Mouse (Mus musculus) CD4-positive helper T cell, adult 2 months (primary cell): ENCODE measurements around the gene Prlr.

ENCODE experiments used
- DNase-seq: peaks from one replicate; pipeline ENCODE4 v3.0.0-alpha.2; 2012; ENCODE audit warnings: low read depth, missing footprints, low spot score

Prlr gene

DNA sequence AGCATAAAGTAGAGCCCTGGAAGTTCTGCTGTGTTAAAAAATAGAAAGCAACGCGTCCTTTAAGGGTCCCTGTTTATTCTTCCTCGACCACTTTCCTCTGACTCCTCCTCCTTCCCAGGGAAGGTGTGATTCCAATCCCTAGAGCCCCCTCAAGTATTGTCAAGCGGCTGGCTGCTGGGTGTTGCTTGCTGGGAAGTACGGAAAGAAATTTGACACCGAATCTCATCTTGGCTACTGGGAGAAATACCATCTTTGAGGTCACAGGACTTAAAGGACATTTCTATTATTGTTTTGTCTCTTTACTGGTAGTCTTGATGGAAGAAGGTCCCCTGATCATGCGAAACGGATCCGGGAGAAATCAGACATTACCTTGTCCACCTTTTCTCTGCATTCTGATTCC lies at the start of gene Prlr:
TSS of gene Prlr (plus strand) at position 156 of the 400 bp plus-strand sequence.
- DNase-seq: no peak

DNA sequence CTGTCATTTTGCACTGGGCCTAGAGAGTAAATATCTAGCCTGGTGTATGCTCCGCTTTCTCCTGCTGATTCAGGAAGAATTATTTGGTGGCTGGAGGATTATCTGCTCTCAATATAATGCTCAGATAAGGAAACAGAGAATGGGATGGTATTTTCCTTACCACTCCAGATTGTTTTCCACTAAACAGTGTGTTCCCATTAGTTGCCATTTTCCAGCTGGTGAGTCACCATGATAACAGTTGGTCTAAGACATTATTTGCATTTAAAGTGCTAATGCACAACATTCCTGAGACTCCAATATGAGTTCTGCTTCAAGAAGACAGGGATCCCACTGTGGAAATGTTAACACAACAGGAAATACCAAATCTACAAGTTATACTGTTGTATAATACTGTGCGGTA lies 43.3 kb upstream of the Prlr start:
- DNase-seq: no peak

DNA sequence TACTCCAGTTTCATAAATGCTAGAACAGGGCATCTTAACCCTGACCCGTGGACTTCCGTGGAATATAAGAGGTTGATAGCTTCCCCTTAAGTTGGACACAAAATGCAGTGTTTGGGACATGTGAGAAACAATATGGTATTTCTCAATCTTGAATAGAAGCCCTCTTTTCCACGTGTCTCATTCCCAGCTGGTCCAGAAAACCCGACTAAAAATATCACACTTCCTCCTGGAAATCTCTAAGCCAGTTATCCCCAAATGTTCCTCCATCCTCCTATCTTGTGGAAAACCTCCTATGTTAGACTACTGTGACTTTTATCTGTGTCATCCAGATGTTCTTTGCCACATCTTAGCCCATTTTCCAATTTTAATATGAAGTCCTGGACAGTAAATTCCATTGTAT lies 42.1 kb upstream of the Prlr start:
- no peak for DNase-seq

DNA sequence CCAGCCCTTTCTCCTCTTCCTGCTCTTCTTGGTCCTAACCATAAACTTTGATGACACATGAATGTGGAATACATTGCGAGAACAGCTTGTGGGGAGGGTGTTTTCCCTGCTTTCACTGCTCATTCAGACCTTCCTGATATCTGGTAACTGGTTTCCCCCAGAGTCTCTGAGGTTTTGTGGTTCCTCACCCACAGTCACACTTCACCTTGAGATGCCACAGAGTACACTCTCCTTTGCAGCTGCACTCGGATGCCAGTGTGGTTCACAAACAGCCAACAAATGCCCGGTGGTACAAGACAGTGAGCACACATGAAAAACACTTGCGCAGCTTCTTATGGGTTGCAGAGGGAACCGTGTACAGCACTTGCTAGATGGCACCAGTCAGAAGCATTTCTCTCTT lies 32.5 kb upstream of the Prlr start:
- DNase-seq: peak; percentile 11

DNA sequence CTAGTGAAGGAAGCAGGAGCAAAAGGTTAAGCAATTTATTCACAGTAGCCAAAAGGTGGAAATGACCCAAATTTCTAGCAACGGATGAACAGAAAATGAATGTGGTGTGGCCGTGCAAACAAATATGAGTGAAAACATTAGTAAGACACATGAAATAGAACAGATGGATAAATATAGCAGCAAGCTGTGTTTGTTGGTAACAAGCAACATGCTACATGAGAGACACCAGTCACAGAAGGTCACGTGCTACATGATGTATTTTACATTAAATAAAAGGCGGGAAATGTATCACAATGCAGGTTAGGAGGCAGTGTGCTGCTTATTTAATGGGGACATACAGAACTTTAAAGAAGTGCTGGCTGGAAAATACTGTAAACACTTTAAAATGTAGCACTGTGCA lies 28.8 kb upstream of the Prlr start:
- no peak for DNase-seq

DNA sequence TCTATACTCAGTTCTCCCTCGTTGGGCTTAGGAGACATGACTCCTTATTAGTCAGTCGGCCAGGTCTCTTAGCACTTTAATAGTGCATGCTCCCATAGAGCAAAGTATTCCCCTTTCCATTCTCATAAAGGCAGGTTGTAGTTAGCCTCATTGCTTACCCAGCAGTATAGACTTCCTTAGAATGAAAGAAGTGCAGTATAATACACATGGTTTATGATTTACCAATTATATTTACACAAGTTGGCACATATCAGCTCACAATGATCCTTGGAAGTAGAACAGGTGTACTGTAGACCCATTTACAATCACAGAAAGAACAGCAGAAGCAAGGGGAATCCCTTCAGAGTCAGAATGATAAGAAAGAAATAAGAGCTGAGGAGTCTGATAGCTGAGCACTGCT lies 16.4 kb upstream of the Prlr start:
- no peak for DNase-seq

DNA sequence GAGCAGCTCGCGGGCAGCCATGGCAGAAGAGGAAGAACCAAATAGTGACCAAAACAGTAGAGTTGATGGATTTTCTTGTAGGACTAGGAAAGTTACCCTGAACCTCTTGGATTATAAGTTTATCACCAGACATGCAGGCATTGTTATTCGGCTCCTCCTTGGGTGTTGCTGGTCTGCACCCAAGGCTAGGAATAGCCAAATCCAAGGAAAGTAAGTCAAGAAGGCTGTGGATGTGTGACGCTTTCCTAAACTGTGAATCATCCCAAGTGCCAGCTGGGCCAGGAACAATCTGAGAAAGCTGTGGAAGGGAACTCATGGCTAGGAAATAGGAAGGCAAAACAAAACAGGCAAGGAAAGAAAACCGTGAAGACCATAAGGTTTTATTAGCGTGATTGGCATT lies 2.0 kb upstream of the Prlr start:
- DNase-seq: no peak

DNA sequence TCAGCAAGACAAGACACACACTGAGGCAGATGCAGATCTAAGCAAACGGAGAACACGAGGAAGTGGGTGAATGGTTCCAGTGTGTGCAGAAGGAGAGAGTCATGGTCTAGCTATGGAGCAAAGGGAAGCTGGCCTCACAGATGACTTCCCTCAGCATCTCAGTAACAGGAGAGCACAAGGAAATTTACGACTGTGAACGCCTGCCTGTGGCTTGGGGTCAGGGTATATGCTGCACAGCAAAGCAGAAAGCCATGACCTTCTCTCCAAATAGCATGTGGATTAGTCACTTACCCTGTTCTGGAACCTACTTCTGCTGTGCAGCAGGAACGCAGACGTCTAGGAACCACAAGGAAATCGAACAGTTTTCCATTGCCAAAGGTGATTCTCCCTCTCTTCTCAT lies 1.4 kb upstream of the Prlr start:
- no peak for DNase-seq

DNA sequence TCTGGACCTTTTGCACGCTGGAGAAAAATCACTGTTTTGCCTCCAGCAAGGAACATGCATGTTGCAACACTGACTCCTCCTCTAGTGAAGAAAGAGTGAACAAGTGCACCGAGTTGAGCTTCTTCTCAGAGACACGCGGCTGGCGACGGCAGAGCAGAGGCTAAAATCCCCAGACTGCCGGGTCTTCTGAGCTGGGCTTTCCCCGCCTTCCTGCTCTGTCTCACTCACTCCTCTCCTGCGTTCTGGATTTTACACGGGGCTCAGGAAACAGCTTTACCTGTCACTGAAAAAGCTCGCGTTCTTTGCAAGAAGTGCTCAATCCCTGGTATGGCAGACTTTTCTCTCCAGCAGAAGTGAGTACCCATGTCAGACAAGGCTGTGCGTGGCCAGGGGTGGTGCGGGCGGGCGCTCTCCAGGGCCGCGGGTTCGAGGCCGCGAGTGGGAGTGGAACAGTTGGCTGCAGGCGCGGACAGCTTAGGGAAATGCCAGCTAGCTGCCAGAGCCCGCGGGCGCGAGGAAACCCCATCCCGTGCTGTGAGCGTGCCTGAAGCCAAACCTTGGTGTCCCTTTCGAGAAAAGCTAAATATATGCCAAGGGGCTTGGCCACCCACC lies 587 bp downstream of the Prlr start:
- peak; percentile 3 for DNase-seq

DNA sequence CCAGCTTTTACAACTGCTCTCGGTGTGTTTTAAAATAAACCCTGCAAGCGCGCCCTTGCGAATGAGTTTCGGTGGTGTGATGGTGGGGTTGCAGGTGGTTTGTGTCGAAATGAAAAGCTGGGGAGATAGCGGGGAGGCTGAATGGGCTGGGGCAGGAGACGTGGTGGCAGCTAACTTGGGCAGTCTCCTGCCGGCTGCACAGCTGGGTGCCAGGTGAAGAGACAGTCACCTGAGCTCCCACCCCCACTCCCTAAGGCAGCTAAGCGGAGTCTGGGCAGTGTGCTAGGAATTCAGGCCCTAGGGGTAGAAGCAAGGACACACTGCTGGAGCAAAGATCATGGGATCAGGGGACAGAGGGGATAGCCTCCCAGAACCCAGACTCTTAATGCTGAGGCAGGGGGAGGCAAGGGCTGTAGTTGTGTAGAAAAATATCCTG lies 1.1 kb downstream of the Prlr start:
- DNase-seq: no peak

DNA sequence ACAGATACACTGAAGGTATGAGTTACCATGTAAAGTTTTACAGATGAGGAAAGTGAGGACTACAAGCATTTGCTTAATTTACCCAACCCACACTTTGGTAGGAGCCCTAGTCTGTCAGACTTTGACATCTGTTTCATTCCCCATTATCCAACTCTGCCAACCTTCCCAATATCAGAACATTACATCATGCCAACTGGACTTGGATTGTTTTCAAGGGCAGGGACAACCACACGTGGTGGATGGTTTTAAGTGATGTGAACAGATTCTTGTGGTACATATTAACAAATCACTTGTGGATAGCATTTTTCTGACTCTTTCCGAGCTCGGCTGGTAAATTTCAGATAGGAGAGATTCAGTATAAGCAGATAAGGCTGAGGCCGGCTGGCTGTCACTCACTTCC lies 3.7 kb downstream of the Prlr start:
- DNase-seq: no peak

DNA sequence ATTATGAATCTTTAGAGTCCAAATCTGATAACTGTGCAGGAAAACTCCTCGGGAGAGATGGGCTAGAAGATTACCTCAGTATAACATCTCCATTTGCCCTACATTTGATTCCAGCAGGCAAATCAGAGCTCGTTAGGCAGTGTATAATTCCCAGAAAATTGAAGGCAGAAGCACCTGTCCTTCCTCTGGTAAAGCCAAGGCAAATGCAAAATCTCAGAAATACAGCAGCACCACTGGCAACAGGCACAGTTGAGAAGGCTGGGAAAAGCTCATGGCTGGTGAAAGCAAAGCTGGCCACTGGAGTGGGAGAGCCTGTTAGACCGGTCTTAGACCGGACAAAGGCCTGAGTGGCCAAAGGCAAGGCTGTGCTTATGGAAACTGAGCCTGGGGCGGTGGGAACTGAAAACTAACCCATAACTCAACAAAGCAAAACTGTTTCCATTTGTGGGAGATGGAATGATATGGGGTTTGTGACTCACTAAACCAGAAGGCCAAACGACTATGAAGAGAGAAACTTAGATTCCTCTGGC lies 15.1 kb downstream of the Prlr start:
- DNase-seq: no peak

DNA sequence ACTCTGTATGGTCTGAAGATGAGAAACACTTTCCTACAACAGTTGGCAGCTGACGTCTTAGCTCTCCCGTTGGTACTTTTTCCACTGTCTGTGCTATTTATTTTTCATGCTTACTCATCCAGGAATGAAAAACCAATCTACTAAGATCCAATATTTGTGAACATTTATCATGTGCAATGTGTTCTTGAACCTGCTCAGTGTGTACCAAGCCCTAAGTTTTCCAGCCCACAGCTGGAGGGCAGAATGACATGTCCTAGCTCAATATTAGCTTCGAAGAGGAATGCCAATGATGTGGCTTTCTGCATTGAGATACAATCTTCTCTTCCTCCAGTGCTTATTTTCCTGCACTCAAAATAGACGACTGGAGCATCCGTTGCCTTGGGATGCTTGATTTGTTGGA lies 24.0 kb downstream of the Prlr start:
- no peak for DNase-seq

DNA sequence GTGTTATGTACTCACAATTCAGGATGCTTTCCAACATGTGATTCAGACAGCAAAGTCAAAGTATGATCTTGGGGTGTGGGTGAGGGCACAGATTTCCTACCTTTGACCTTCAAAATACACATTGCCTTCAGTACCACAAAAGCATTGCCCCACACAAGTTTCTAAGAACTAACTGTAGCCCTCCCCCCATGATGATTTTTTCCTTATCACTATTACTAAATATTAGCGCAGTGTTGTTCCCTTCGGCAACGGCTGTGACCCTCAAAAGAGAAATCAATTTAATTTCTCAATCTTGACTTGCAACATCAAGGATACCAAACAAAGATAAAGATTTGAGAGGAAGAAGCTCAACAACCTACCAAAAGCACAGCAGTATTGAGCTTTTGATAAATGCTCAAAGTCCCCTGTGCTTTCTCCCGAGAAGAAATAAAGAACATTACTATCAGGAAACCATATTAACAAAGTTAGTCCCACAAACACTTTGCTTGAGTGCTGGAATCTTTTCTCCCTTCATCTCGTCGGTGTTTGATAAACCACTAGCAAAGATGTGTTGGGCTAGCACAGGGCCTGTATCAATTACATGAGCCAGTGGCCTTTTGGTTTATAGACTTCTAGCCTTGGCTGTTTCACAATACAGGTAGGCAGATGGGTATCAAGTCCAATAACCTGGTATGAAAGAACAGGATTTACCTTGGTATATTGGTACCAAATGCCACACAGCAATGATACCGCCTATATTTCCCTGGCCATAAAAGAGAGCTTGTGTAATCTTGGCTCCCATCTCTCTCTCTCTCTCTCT lies 25.7 kb downstream of the Prlr start:
- no peak for DNase-seq

DNA sequence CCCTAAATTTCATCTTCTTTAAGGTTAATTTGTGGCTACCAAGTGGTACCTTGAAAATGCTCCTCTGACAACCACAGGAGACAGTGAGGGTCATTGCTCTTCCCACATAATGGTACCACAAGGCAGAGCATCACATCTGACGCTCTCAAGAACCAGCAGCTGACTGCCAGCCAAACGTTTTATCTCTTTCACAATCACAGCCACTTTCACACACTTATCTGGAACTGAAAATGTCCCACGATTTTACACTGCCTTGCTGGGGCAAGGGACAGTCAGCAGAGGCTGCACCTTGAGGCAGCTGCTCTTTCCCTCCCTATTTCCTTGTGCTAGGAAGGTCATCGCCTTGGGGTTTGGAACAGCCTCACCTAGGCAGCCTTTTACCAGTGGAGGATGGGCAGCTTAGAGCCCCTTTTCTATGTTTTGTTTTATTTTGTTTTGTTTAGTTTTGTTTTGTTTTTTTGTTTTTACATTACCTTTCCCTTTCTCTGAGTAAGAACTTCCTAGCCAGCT lies 33.3 kb downstream of the Prlr start:
- DNase-seq: no peak

DNA sequence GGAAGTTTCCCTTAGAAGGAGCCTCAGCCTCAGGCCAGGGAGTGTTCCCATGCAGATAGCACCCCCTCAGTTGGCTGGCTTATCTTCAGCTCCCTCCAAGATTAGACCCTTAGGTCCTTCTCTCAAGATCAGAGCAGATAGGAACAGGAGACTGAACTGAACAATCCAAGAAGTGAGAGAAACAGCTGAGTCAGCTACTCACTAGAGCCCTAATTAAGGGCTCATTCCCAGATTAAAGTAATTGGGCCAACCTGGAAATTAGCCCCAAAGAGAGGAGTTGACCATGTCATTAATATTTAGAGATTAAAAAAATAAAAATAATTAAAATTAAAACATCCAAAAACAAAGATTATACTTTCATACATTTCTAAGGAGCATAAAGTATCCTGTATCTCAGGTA lies 35.0 kb downstream of the Prlr start:
- DNase-seq: no peak

DNA sequence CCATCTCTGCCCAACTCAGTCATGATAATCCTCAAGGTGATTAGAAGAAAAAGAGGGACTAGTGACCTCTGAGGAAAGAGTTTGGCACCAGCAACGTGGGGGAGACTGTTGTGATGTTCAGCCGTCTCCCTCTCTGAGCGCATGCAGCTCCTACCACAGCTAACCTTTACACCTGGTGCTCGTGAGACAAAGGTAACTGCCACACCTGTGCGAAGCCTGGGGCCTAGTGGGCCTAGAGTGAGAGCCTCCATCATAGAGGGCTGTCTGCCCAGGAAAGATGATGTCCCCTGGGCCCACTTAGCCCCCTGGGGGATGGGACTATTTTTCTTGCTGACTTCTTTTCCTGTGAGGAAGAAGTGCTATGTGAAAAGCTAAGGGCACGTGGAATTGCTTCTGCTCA lies 36.2 kb downstream of the Prlr start:
- no peak for DNase-seq

DNA sequence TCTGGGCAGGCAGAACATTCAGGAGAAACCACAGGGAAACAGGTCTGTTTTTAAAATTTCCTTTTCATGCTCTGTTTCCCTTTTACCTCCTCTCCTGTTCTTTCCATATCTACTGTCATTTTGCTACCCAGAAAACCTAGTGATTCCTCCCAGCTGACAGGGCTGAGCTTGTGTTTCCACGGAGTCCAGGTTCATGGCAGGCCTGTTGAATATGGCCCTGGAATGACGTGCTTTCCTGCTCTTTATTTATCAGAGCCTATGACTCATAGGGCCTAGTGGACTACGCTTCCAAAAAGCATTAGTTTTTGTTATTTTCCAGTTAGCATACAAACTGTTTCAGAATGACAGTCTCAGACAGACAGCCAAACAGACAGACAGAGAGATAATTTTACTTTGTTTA lies 36.7 kb downstream of the Prlr start:
- DNase-seq: no peak

DNA sequence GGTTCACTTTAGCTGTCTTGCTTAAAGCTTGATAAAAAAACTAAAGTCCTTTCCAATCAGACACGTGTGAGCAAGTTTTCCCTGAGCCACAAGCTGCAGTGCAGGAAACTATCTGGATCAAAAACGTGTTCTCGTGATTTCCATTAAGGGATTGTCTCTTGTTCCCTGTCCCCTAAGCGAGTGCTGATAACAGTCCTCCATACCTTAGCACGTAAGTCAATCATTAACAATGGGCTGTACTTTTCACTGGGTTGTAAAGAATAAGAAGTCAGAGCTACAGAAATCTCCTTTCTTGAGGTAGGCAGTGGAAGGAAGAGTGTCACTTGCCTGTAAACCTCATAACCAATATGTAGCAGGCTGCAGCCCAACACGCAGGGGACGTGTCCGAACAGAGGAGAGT lies 38.7 kb downstream of the Prlr start:
- no peak for DNase-seq

DNA sequence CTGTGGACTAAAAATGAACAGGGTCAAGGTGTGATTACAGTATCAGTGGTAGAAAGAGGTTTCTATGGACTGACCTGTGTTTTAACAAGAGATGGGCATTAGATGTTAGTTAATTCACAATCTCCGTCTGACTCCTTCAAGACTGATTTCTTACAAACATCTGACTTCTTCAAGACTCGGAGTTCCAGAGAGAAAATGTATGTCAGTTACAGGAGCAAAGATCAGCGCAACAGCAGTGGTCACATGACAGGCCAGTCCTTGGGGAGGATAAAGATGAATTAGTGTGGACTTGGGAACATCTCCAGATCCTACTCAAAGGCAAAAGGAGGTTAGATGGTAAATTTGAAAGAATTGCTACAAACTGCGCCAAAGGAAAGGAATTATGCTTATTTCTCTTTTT lies 39.2 kb downstream of the Prlr start:
- DNase-seq: no peak

DNA sequence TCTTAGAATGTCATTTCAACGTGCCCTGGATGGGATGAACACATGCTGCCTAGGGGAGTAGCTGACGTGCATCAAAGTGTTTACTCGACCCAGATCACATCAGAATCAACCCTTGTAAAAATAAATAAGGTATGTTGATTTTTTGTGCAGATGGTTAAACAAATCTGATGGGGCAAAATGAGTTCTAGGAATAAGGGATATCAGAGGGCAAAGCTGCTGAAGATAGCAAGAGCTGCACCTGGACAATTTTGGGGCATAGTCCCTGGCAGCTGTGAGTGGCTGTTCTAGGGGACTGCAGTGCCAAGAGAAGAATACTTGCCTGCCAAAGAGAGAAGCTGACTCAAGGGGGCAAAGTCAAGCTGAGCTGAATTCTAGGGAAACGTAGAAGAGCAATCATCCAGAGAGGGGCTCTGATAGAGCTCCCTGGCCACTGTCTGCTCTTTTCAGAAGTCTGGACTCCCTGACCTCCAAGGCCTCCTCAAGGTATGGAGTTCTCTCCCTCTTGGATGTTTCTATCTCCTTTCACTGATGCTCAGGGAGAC lies 46.6 kb downstream of the Prlr start:
- no peak for DNase-seq

DNA sequence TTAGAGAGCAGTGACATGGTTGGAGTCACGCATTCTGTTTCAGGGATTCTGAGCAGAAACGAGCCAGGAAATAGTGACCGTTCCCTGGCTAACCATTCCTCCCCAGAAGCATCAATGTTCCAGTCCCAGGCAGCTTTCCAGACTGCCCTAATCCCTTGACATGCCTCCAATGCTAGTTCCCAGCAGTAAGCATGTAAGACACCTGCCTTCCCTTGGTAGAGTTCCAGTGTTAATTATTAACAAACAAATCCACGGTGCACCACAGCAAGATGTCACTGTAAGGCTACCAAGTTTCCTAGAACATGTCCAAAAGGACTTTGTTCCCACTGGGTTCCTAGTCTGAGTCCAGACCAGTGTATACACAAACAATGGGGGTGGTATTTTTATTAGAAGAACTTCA lies 48.7 kb downstream of the Prlr start:
- DNase-seq: no peak

DNA sequence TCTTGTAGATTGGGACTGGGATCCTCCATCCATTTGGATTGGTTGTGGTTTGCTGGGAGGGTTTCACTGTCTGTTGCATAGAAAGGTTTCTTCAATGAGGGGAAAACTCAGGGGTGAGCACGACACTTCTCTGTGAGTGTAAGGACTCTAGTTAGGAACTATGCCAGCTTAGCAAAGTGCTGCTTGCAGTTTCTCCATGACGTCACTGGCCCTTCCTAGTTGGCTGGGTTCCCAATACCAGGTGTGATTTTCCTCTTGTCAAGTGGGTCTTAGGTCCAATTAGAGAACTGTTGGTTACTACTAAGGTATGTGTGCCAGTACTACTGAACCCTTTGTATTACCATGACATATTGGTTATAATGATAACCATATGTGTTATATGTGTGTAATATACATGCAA lies 51.6 kb downstream of the Prlr start:
- no peak for DNase-seq
